Mouse (Mus musculus) heart, postnatal 36 days (tissue): ENCODE measurements around the gene Prpf38b. TPM values are rescaled to one million over a fixed set of nuclear protein-coding genes. Genes with fewer than 3 reads are reported as not detected.
"Not testable (repeated sequence)": the region's sequence is repeated elsewhere in the genome, so short reads cannot be mapped to it uniquely, and the experiment has no call there.

ENCODE experiments used
- DNase-seq, 2 experiments: peaks; one replicate each; pipeline ENCODE4 v3.0.0; 2021 to 2022
- intact Hi-C: fragments of 180-260 bp; cut with DNase I; formaldehyde crosslinking; loops from one replicate; pipeline ENCODE4 v1.15.1; 2025
- total RNA-seq, 2 experiments: library from RNA; stranded (reverse); gene quantifications; 2 replicates each; pipeline ENCODE4 v1.2.3; 2021

Gene Prpf38b
- total RNA-seq, 2 experiments from 2014 or later = 18.4 to 19.1 TPM

GRCm38 (mm10) chr3:108865129-108865528 is 46.4 kb downstream of the Prpf38b start:
- no peak for DNase-seq

GRCm38 (mm10) chr3:108863091-108863490 is 48.4 kb downstream of the Prpf38b start:
- no peak for DNase-seq
- intact Hi-C loops = no loop called here

More at GRCm38 (mm10) chr3:108865129-108865528, 46.4 kb downstream of the Prpf38b start:
- intact Hi-C loops = no loop called here

GRCm38 (mm10) chr3:108862282-108862681 is 49.2 kb downstream of the Prpf38b start:
- DNase-seq, intact Hi-C loops: not testable (repeated sequence)

- no peak for DNase-seq
- intact Hi-C loops = no loop called here
Observed at GRCm38 (mm10) chr3:108860786-108861185, 50.7 kb downstream of the Prpf38b start.

- peak in 1 of 2 experiments; percentile 58 for DNase-seq
- intact Hi-C loops = no loop called here
Observed at GRCm38 (mm10) chr3:108858231-108858770, 53.2 kb downstream of the Prpf38b start.

GRCm38 (mm10) chr3:108857714-108858113 is 53.8 kb downstream of the Prpf38b start:
- intact Hi-C loops = no loop called here
- DNase-seq = no peak

GRCm38 (mm10) chr3:108857124-108857470 is 54.4 kb downstream of the Prpf38b start:
- no peak for DNase-seq
- intact Hi-C loops = no loop called here

GRCm38 (mm10) chr3:108856386-108857123 is 55.0 kb downstream of the Prpf38b start:
- DNase-seq = no peak
- intact Hi-C loops = no loop called here

GRCm38 (mm10) chr3:108855864-108856263 is 55.7 kb downstream of the Prpf38b start:
- peak; percentile 55 to 58 for DNase-seq
- intact Hi-C loops = no loop called here

- peak; percentile 46 to 51 for DNase-seq
- intact Hi-C loops = no loop called here
Observed at GRCm38 (mm10) chr3:108855371-108855770, 56.2 kb downstream of the Prpf38b start.

- intact Hi-C loops = no loop called here
- DNase-seq = no peak
Observed at GRCm38 (mm10) chr3:108853266-108853665, 58.3 kb downstream of the Prpf38b start.

Other genes with a start within 250 kb of the Prpf38b start
- 1 to 10 TPM; 2.0 to 2.5 TPM for gene Gpsm2, start 189.4 kb downstream of the Prpf38b start, total RNA-seq
- not detected for gene Aknad1, start 172.1 kb downstream of the Prpf38b start, total RNA-seq
- gene Stxbp3, start 71.2 kb downstream of the Prpf38b start, total RNA-seq = 10 to 100 TPM; 23.5 to 29.3 TPM
- under 1 TPM in 1 of 2 experiments, not detected in 1; 0.08 TPM for gene Fndc7, start 21.7 kb downstream of the Prpf38b start, total RNA-seq
- gene Henmt1, start 28.1 kb upstream of the Prpf38b start, total RNA-seq = not detected
- gene Gm9857, start 28.7 kb upstream of the Prpf38b start, total RNA-seq = not detected
- gene Fam102b, start 115.9 kb upstream of the Prpf38b start, total RNA-seq = 10 to 100 TPM; 11.2 to 15.7 TPM
- not detected for gene Slc25a54, start 168.7 kb upstream of the Prpf38b start, total RNA-seq
- gene Slc25a24, start 211.4 kb upstream of the Prpf38b start, total RNA-seq = 1 to 10 TPM; 5.3 to 6.4 TPM